Mouse (Mus musculus) cerebellum, adult 2 months (tissue): ENCODE data around the gene Aldh3a1. TPM values are rescaled to one million over a fixed set of nuclear protein-coding genes. Genes with fewer than 3 reads are reported as not detected.
A peak's percentile ranks its signal among the peaks of the same experiment; 100 is the strongest.

Experiments
- DNase-seq, 2 experiments: peaks; one replicate each; pipeline ENCODE4 v3.0.0; 2021
- H3K27ac ChIP-seq: fragments of 200-500 bp; 2 replicates; pipeline ENCODE4 v1.5.1; 2012; ENCODE audit warnings: low read length, control low read depth, inconsistent platforms; ENCODE audit not compliant: insufficient read depth
- H3K27me3 ChIP-seq: fragments of 200-500 bp; 2 replicates; pipeline ENCODE4 v1.6.1; 2012; ENCODE audit warnings: inconsistent platforms, mild to moderate bottlenecking, low read length, moderate library complexity; ENCODE audit not compliant: control insufficient read depth, insufficient read depth
- H3K4me1 ChIP-seq: fragments of 200-500 bp; 2 replicates; pipeline ENCODE4 v1.6.1; 2011; ENCODE audit warnings: low read length; ENCODE audit not compliant: control insufficient read depth, insufficient read depth
- H3K4me3 ChIP-seq: fragments of 200-500 bp; replicated peaks from 2 replicates; pipeline ENCODE3; 2011; ENCODE audit warnings: mild to moderate bottlenecking, low read depth, low read length, control low read depth; ENCODE audit not compliant: insufficient read depth
- CTCF ChIP-seq: fragments of 200-500 bp; IDR thresholded peaks from 2 replicates; pipeline ENCODE4 v1.5.1; 2011; ENCODE audit warnings: low read depth, mild to moderate bottlenecking, control low read depth, low read length, moderate library complexity, borderline replicate concordance; ENCODE audit not compliant: insufficient read depth
- POLR2A ChIP-seq: fragments of 200-500 bp; IDR thresholded peaks from 2 replicates; pipeline ENCODE4 v1.6.1; 2011; ENCODE audit warnings: low read length, control low read depth, borderline replicate concordance; ENCODE audit not compliant: insufficient read depth
- WGBS: fragments of 180-500 bp; shearing (Covaris S2); methylation state at CpG from one replicate; pipeline ENCODE4 v1.1.7; 2018; 5-methylcytosine and 5-hydroxymethylcytosine counted together
- polyA plus RNA-seq: library from polyadenylated mRNA; depleted of rRNA; stranded (reverse); fragments of >200 nt; gene quantifications from 2 replicates; pipeline ENCODE4 v1.2.3, GENCODE M21; 2012

The Aldh3a1 gene
- polyA plus RNA-seq, 1 experiment, result 2.1 TPM

GRCm38 (mm10) chr11:61202186-61202585 is 5.2 kb upstream of the Aldh3a1 start:
- no peaks in the 10 kb centered on the region for H3K27me3 ChIP-seq
- no peak overlapping the region for H3K27ac ChIP-seq
- H3K4me3 ChIP-seq, result no peak overlapping the region
- WGBS, result 53% methylated on average over 6 of the region's 6 CpGs
- TF ChIP-seq POLR2A (no peak), CTCF (no peak)
- no peak for DNase-seq
- H3K4me1 ChIP-seq, result peaks cover 12% of the 10 kb centered on the region

GRCm38 (mm10) chr11:61202810-61203209 is 4.5 kb upstream of the Aldh3a1 start:
- Histone ChIP-seq H3K4me1 (peaks cover 12% of the 10 kb centered on the region), H3K4me3 (no peak overlapping the region), H3K27ac (no peak overlapping the region), H3K27me3 (no peaks in the 10 kb centered on the region)
- no peak for DNase-seq
- TF ChIP-seq CTCF, result no peak
- TF ChIP-seq POLR2A, result no peak
- WGBS, result 71% methylated on average over 2 of the region's 2 CpGs

GRCm38 (mm10) chr11:61205167-61205950 is 2.0 kb upstream of the Aldh3a1 start:
- Histone ChIP-seq H3K4me3 (no peak overlapping the region), H3K4me1 (peaks cover 12% of the 10 kb centered on the region), H3K27me3 (no peaks in the 10 kb centered on the region), H3K27ac (no peak overlapping the region)
- no peak for TF ChIP-seq CTCF
- no peak for TF ChIP-seq POLR2A
- DNase-seq, result peak; percentile 44 to 49
- 71% methylated on average over 10 of the region's 10 CpGs for WGBS

GRCm38 (mm10) chr11:61206136-61206535 is 1.2 kb upstream of the Aldh3a1 start:
- DNase-seq, result no peak
- no peak overlapping the region for H3K27ac ChIP-seq
- peaks cover 12% of the 10 kb centered on the region for H3K4me1 ChIP-seq
- TF ChIP-seq POLR2A (no peak), CTCF (no peak)
- no peaks in the 10 kb centered on the region for H3K27me3 ChIP-seq
- WGBS, result 92% methylated on average over 3 of the region's 3 CpGs
- no peak overlapping the region for H3K4me3 ChIP-seq

- Histone ChIP-seq H3K4me3 (no peak overlapping the region), H3K27ac (no peak overlapping the region), H3K4me1 (peaks cover 16% of the 10 kb centered on the region), H3K27me3 (no peaks in the 10 kb centered on the region)
- DNase-seq, result no peak
- 79% methylated on average over 10 of the region's 10 CpGs for WGBS
- TF ChIP-seq CTCF (no peak), POLR2A (no peak)
Measured at GRCm38 (mm10) chr11:61208316-61208715, 979 bp downstream of the Aldh3a1 start.

- no peak overlapping the region for H3K4me3 ChIP-seq
- H3K27ac ChIP-seq, result no peak overlapping the region
- H3K4me1 ChIP-seq, result peaks cover 5% of the 10 kb centered on the region
- WGBS, result 38% methylated on average over 20 of the region's 20 CpGs
- TF ChIP-seq CTCF (peak; percentile 32; the same call in 1 of the 2 replicates), POLR2A (no peak)
- no peaks in the 10 kb centered on the region for H3K27me3 ChIP-seq
- no peak for DNase-seq
Measured at GRCm38 (mm10) chr11:61212102-61212501, 4.8 kb downstream of the Aldh3a1 start.

- H3K4me1 ChIP-seq, result peaks cover 7% of the 10 kb centered on the region
- no peak for TF ChIP-seq POLR2A
- TF ChIP-seq CTCF, result no peak
- 91% methylated on average over 3 of the region's 3 CpGs for WGBS
- H3K27ac ChIP-seq, result no peak overlapping the region
- no peak overlapping the region for H3K4me3 ChIP-seq
- DNase-seq, result no peak
- H3K27me3 ChIP-seq, result no peaks in the 10 kb centered on the region
Measured at GRCm38 (mm10) chr11:61215936-61216335, 8.6 kb downstream of the Aldh3a1 start.
